Comparison of ENCODE assay signal across 9 mouse cellular contexts in genomic region chr17:80802622-80803021, GRCm38 (mm10).
DNase-seq lines count a peak whose midpoint lies in the region; ATAC-seq and TF ChIP-seq lines count a peak whose summit lies in the region.
"Had no signal": no experiment of that assay in that cellular context is flagged by ENCODE, and none has a peak within 500 bp of the region (broad histone marks: within the 10 kb centered on the region; RNA-seq: fewer than 3 reads in every experiment).

No protein-coding gene starts in this region.

- H3K9me3 ChIP-seq in forebrain, embryonic 14.5 days (replicated peaks; ENCODE audit: control insufficient read depth, low read length) = no peaks in the 10 kb centered on the region
- no peaks in the 10 kb centered on the region for H3K9me3 ChIP-seq in forebrain, embryonic 11.5 days (ENCODE audit: control insufficient read depth, low read length)
- no peaks in the 10 kb centered on the region for H3K9me3 ChIP-seq in ES-E14 (ENCODE audit: control insufficient read depth, insufficient read depth, low read depth, low read length)
- H3K9me3 ChIP-seq: hindbrain, embryonic 13.5 days had no signal

- peaks cover 15% of the 10 kb centered on the region for H3K4me1 ChIP-seq in forebrain, embryonic 14.5 days (ENCODE audit: control insufficient read depth, insufficient read depth, low read length)
- no peaks in the 10 kb centered on the region; the same call in 1 of the 2 replicates for H3K4me1 ChIP-seq in forebrain, embryonic 11.5 days (replicated peaks; ENCODE audit: control insufficient read depth, insufficient read depth, low read length)
- H3K4me1 ChIP-seq in ES-E14 (ENCODE audit: control insufficient read depth in 2 of 2, insufficient read depth in 2 of 2, low read length in 2 of 2, poor library complexity in 1 of 2) = peaks cover 1 to 21% of the 10 kb centered on the region in 2 experiments

- H3K4me3 ChIP-seq in forebrain, embryonic 14.5 days (ENCODE audit: low read depth, low read length) = no peak overlapping the region
- H3K4me3 ChIP-seq in forebrain, embryonic 11.5 days (ENCODE audit: low read depth, low read length) = no peak overlapping the region
- no peak overlapping the region for H3K4me3 ChIP-seq in ES-E14 (ENCODE audit: insufficient read depth in 1 of 2, low read depth in 1 of 2, low read length in 2 of 2, poor library complexity in 1 of 2, severe bottlenecking in 1 of 2)
- H3K4me3 ChIP-seq: hindbrain, embryonic 13.5 days had no signal

- in situ Hi-C loops in ES-E14 (cut with MboI; ENCODE audit: low sequenced_read_pairs in 2 of 2, unreplicated experiment in 2 of 2) = no loop called here

- H3K27ac ChIP-seq in forebrain, embryonic 14.5 days (ENCODE audit: low read depth, low read length) = peak overlapping the region; percentile 27; the same call in 1 of the 2 replicates
- no peak overlapping the region for H3K27ac ChIP-seq in forebrain, embryonic 11.5 days (ENCODE audit: low read depth, low read length)
- peak overlapping the region; percentile 97; the same call in 1 of the 2 replicates for H3K27ac ChIP-seq in ES-E14 (ENCODE audit: insufficient read depth, low read depth, low read length, poor library complexity, severe bottlenecking)
- H3K27ac ChIP-seq: hindbrain, embryonic 13.5 days had no signal

- no peaks in the 10 kb centered on the region for H3K36me3 ChIP-seq in forebrain, embryonic 14.5 days (ENCODE audit: control insufficient read depth, insufficient read depth, low read length)
- H3K36me3 ChIP-seq in forebrain, embryonic 11.5 days (ENCODE audit: control insufficient read depth, insufficient read depth, low read length) = no peaks in the 10 kb centered on the region
- H3K36me3 ChIP-seq in ES-E14 (ENCODE audit: control insufficient read depth, insufficient read depth, low read length, poor library complexity, severe bottlenecking) = no peaks in the 10 kb centered on the region
- H3K36me3 ChIP-seq: hindbrain, embryonic 13.5 days had no signal

- H3K4me2 ChIP-seq in forebrain, embryonic 14.5 days (ENCODE audit: low read length) = no peak overlapping the region
- H3K4me2 ChIP-seq in forebrain, embryonic 11.5 days (ENCODE audit: low read depth, low read length, severe bottlenecking) = no peak overlapping the region
- H3K4me2 ChIP-seq: hindbrain, embryonic 13.5 days had no signal

- ATAC-seq in forebrain, embryonic 14.5 days = no peak
- ATAC-seq in forebrain, embryonic 11.5 days (replicated peaks; ENCODE audit: low FRiP score) = no peak

- no peaks in the 10 kb centered on the region for H3K27me3 ChIP-seq in forebrain, embryonic 14.5 days (replicated peaks; ENCODE audit: control insufficient read depth, insufficient read depth, low read length)
- no peaks in the 10 kb centered on the region; the same call in 1 of the 2 replicates for H3K27me3 ChIP-seq in forebrain, embryonic 11.5 days (ENCODE audit: control insufficient read depth, insufficient read depth, low read length)
- H3K27me3 ChIP-seq: hindbrain, embryonic 13.5 days had no signal

- H3K9ac ChIP-seq in forebrain, embryonic 14.5 days (ENCODE audit: low read length) = no peak overlapping the region
- no peak overlapping the region for H3K9ac ChIP-seq in forebrain, embryonic 11.5 days (ENCODE audit: low read length)
- H3K9ac ChIP-seq in ES-E14 (ENCODE audit: insufficient read depth, low read depth, low read length, poor library complexity, severe bottlenecking) = no peak overlapping the region; the same call in 1 of the 2 replicates
- H3K9ac ChIP-seq: hindbrain, embryonic 13.5 days had no signal

- no peak for DNase-seq in forebrain, embryonic 14.5 days (ENCODE audit: low spot score)
- DNase-seq in forebrain, embryonic 11.5 days (ENCODE audit: low spot score) = no peak
- DNase-seq in ES-E14 (ENCODE audit: low read depth, low spot score) = no peak
- DNase-seq in heart, adult 8-10 months (ENCODE audit: low spot score) = peak; percentile 53
- peak; percentile 53 to 75 for DNase-seq in lung, adult 18-20 months
- DNase-seq in embryo, embryonic 9.5 days (ENCODE audit: extremely low spot score) = no peak
- DNase-seq in urinary bladder, adult 18-20 months (ENCODE audit: low spot score in 2 of 2) = no peak
- no peak for DNase-seq in adrenal gland, adult 2 months

- 80% methylated on average over 10 of the region's 10 CpGs for WGBS in forebrain, embryonic 14.5 days
- WGBS in forebrain, embryonic 11.5 days = 80% methylated on average over 10 of the region's 10 CpGs

TF ChIP-seq in ES-E14, 5 proteins besides CTCF, POLR2A, EP300 and RAD21:
- TF ChIP-seq HCFC1 (IDR thresholded peaks at IDR 0.05; ENCODE audit: borderline replicate concordance, insufficient read depth, low read length) = no peak
- no peak for TF ChIP-seq CHD2 (IDR thresholded peaks at IDR 0.05; ENCODE audit: low read depth, low read length)

Comparison
In these comparisons a context has a peak if more than half of its experiments do, and no peak if none do; other contexts are left out.
1. DNase-seq: peak in heart, adult 8-10 months (single experiment) and lung, adult 18-20 months (2 of 2); none in forebrain, embryonic 14.5 days (single experiment), forebrain, embryonic 11.5 days (single experiment), ES-E14 (single experiment), embryo, embryonic 9.5 days (single experiment), urinary bladder, adult 18-20 months (0 of 2) and adrenal gland, adult 2 months (single experiment).